In genomic region chr1:136156951-136157350, GRCm38 (mm10) we compare ENCODE assay signal across 21 mouse cellular contexts. TPM values are rescaled to one million over a fixed set of nuclear protein-coding genes. Genes with fewer than 3 reads are reported as not detected.
DNase-seq lines count a peak whose midpoint lies in the region; ATAC-seq and TF ChIP-seq lines count a peak whose summit lies in the region.
"Had no signal": no experiment of that assay in that cellular context is flagged by ENCODE, and none has a peak within 500 bp of the region (broad histone marks: within the 10 kb centered on the region; RNA-seq: fewer than 3 reads in every experiment).

No protein-coding gene starts in this region.

- peaks cover 19% of the 10 kb centered on the region for H3K36me3 ChIP-seq in intestine, embryonic 16.5 days (ENCODE audit: control insufficient read depth, insufficient read depth, low read length)
- H3K36me3 ChIP-seq in small intestine, adult 2 months (ENCODE audit: control insufficient read depth, insufficient read depth, low read length), result peaks cover 77% of the 10 kb centered on the region

- no peak overlapping the region for H3K27ac ChIP-seq in intestine, embryonic 16.5 days (ENCODE audit: low read length)
- H3K27ac ChIP-seq in small intestine, adult 2 months (ENCODE audit: insufficient read depth, low read depth, low read length), result peak overlapping the region; percentile 68
- H3K27ac ChIP-seq: embryonic facial prominence, embryonic 10.5 days; embryonic facial prominence, embryonic 12.5 days; forebrain, embryonic 13.5 days; forebrain, embryonic 15.5 days had no signal

- no peaks in the 10 kb centered on the region; the same call in 1 of the 2 replicates for H3K4me1 ChIP-seq in intestine, embryonic 16.5 days (ENCODE audit: control insufficient read depth, insufficient read depth, low read length)
- peaks cover 28% of the 10 kb centered on the region for H3K4me1 ChIP-seq in small intestine, adult 2 months (ENCODE audit: control insufficient read depth, insufficient read depth, insufficient read length, low read length)
- H3K4me1 ChIP-seq: embryonic facial prominence, embryonic 10.5 days; embryonic facial prominence, embryonic 12.5 days; forebrain, embryonic 13.5 days; forebrain, embryonic 15.5 days had no signal

- peak; percentile 61 for ATAC-seq in intestine, embryonic 16.5 days
- no peak for ATAC-seq in frontal cortex, adult (ENCODE audit: low TSS enrichment)
- ATAC-seq: forebrain, embryonic 13.5 days; forebrain, embryonic 15.5 days had no signal

- no peak overlapping the region for H3K4me3 ChIP-seq in intestine, embryonic 16.5 days (ENCODE audit: low read length)
- no peak overlapping the region for H3K4me3 ChIP-seq in small intestine, adult 2 months (ENCODE audit: low read depth, low read length)
- H3K4me3 ChIP-seq: embryonic facial prominence, embryonic 10.5 days; embryonic facial prominence, embryonic 12.5 days; forebrain, embryonic 13.5 days; forebrain, embryonic 15.5 days had no signal

- intact Hi-C loops in left cerebral cortex, postnatal 25 days (cut with DNase I), result no loop called here

- WGBS in intestine, embryonic 16.5 days, result 90% methylated on average over 4 of the region's 4 CpGs
- WGBS in small intestine, adult 2 months, result 86% methylated on average over 4 of the region's 4 CpGs

- no peak for TF ChIP-seq CTCF in small intestine, adult 2 months (IDR thresholded peaks at IDR 0.05; ENCODE audit: extremely low read depth, insufficient read length, insufficient replicate concordance, low read depth, low read length)

- peak; percentile 63 for DNase-seq in yolk sac, embryonic 10.5 days (ENCODE audit: low spot score)
- no peak for DNase-seq in left cerebral cortex, postnatal 25 days (ENCODE audit: low spot score in 2 of 2)
- DNase-seq in thymus, adult 18-20 months, result no peak
- DNase-seq: adrenal gland, adult 2 months; adrenal gland, postnatal 10 days; adrenal gland, postnatal 36 days; cerebellum, adult 11-12 months; cerebellum, adult 2 months; cerebellum, adult 9-10 months; cerebellum, postnatal 10 days; cerebellum, postnatal 25 days had no signal

- TF ChIP-seq POLR2A in small intestine, adult 2 months (IDR thresholded peaks at IDR 0.05; ENCODE audit: low read depth, low read length), result no peak

- no peaks in the 10 kb centered on the region for H3K9me3 ChIP-seq in intestine, embryonic 16.5 days (ENCODE audit: control insufficient read depth, low read length)
- H3K9me3 ChIP-seq: embryonic facial prominence, embryonic 10.5 days; embryonic facial prominence, embryonic 12.5 days; forebrain, embryonic 13.5 days; forebrain, embryonic 15.5 days had no signal

- no peaks in the 10 kb centered on the region for H3K27me3 ChIP-seq in intestine, embryonic 16.5 days (replicated peaks; ENCODE audit: control insufficient read depth, insufficient read depth, low read length)
- H3K27me3 ChIP-seq in small intestine, adult 2 months (ENCODE audit: control insufficient read depth, insufficient read depth, low read length), result no peaks in the 10 kb centered on the region
- H3K27me3 ChIP-seq: embryonic facial prominence, embryonic 12.5 days; forebrain, embryonic 13.5 days; forebrain, embryonic 15.5 days had no signal

- no peak overlapping the region for H3K9ac ChIP-seq in intestine, embryonic 16.5 days (ENCODE audit: low read depth, low read length)
- H3K9ac ChIP-seq: embryonic facial prominence, embryonic 12.5 days; forebrain, embryonic 13.5 days; forebrain, embryonic 15.5 days had no signal

- H3K4me2 ChIP-seq in intestine, embryonic 16.5 days (ENCODE audit: low read depth, low read length), result no peak overlapping the region
- H3K4me2 ChIP-seq: embryonic facial prominence, embryonic 12.5 days; forebrain, embryonic 13.5 days; forebrain, embryonic 15.5 days had no signal

RNA-seq across cellular contexts. Expression of gene Kif21b, which starts 25.8 kb away (rescaled TPM):
- 4.3 and 4.8 TPM in 2 replicates for polyA plus RNA-seq in intestine, embryonic 16.5 days (2015; fragmentation: Nextera tagmentation; extraction: Ambion mirVana)
- 12.4 and 28.6 TPM in 2 replicates for polyA plus RNA-seq in small intestine, adult 2 months (2012; rRNA removed)
- 10 to 100 TPM; 68.4 to 73.0 TPM for total RNA-seq in left cerebral cortex, postnatal 25 days (2021)

RNA-seq across cellular contexts. Expression of gene Mroh3, which starts 55.7 kb away (rescaled TPM):
- polyA plus RNA-seq in intestine, embryonic 16.5 days (2015; fragmentation: Nextera tagmentation; extraction: Ambion mirVana), result 0.28 and 0.56 TPM in 2 replicates
- 1.1 and 2.2 TPM in 2 replicates for polyA plus RNA-seq in small intestine, adult 2 months (2012; rRNA removed)
- total RNA-seq in left cerebral cortex, postnatal 25 days (2021), result 1 to 10 TPM; 2.0 to 2.1 TPM
- total RNA-seq: adrenal gland, adult 2 months; adrenal gland, postnatal 10 days; adrenal gland, postnatal 36 days; MEL had no signal
- polyA plus RNA-seq: adrenal gland, adult 2 months; C2C12; embryonic facial prominence, embryonic 14.5 days; forebrain, embryonic 13.5 days; forebrain, embryonic 15.5 days had no signal
